28 mouse cellular contexts compared by ENCODE assay signal in genomic region chr13:117260704-117261103, GRCm38 (mm10). TPM values are rescaled to one million over a fixed set of nuclear protein-coding genes. Genes with fewer than 3 reads are reported as not detected.
DNase-seq lines count a peak whose midpoint lies in the region; ATAC-seq and TF ChIP-seq lines count a peak whose summit lies in the region.
"Had no signal": no experiment of that assay in that cellular context is flagged by ENCODE, and none has a peak within 500 bp of the region (broad histone marks: within the 10 kb centered on the region; RNA-seq: fewer than 3 reads in every experiment).

No protein-coding gene starts in this region.

- DNase-seq in CD4-positive, CD25-positive, alpha-beta regulatory T cell, adult 2 months (ENCODE audit: low read depth, low spot score): peak; percentile 57
- DNase-seq in gastrocnemius, adult 18-20 months (ENCODE audit: low spot score): no peak
- DNase-seq: adrenal gland, adult 2 months; cerebellum, adult 2 months; cerebellum, postnatal 25 days; gastrocnemius, adult 2 months; heart, postnatal 14 days; kidney, adult 9 months; kidney, postnatal 36 days; layer of hippocampus, postnatal 36 days; lung, embryonic 14.5 days; midbrain, embryonic 14.5 days; right cerebral cortex, adult 18-20 months had no signal

- 96% methylated on average over 4 of the region's 4 CpGs for WGBS in hindbrain, embryonic 12.5 days
- WGBS in intestine, postnatal 0 days: 81% methylated on average over 4 of the region's 4 CpGs

- H3K27me3 ChIP-seq in hindbrain, embryonic 12.5 days: no peaks in the 10 kb centered on the region
- no peaks in the 10 kb centered on the region for H3K27me3 ChIP-seq in intestine, postnatal 0 days (replicated peaks; ENCODE audit: control insufficient read depth, insufficient read depth, low read length)
- H3K27me3 ChIP-seq: forebrain, embryonic 13.5 days; hindbrain, embryonic 13.5 days; intestine, embryonic 15.5 days; limb, embryonic 12.5 days had no signal

- no peaks in the 10 kb centered on the region for H3K36me3 ChIP-seq in hindbrain, embryonic 12.5 days
- no peaks in the 10 kb centered on the region for H3K36me3 ChIP-seq in intestine, postnatal 0 days (ENCODE audit: control insufficient read depth, insufficient read depth)
- H3K36me3 ChIP-seq: hindbrain, embryonic 13.5 days; intestine, embryonic 15.5 days; limb, embryonic 12.5 days had no signal

- no peak overlapping the region for H3K4me2 ChIP-seq in hindbrain, embryonic 12.5 days (replicated peaks)
- no peak overlapping the region for H3K4me2 ChIP-seq in intestine, postnatal 0 days (replicated peaks; ENCODE audit: low read depth)
- H3K4me2 ChIP-seq: forebrain, embryonic 13.5 days; heart, embryonic 11.5 days; hindbrain, embryonic 13.5 days; intestine, embryonic 15.5 days; limb, embryonic 12.5 days; liver, embryonic 11.5 days; lung, embryonic 14.5 days had no signal

- H3K4me3 ChIP-seq in hindbrain, embryonic 12.5 days: no peak overlapping the region
- H3K4me3 ChIP-seq in intestine, postnatal 0 days (ENCODE audit: low read depth, low read length): no peak overlapping the region
- H3K4me3 ChIP-seq: forebrain, embryonic 13.5 days; gastrocnemius, adult 2 months; hindbrain, embryonic 13.5 days; intestine, embryonic 15.5 days; limb, embryonic 12.5 days had no signal

- no peak overlapping the region for H3K9ac ChIP-seq in hindbrain, embryonic 12.5 days
- no peak overlapping the region for H3K9ac ChIP-seq in intestine, postnatal 0 days (ENCODE audit: low read depth, low read length)
- H3K9ac ChIP-seq: forebrain, embryonic 13.5 days; hindbrain, embryonic 13.5 days; intestine, embryonic 15.5 days; limb, embryonic 12.5 days; lung, embryonic 14.5 days had no signal

- peak; percentile 91 for ATAC-seq in activated CD4-positive, CD25-positive, alpha-beta regulatory T cell, adult 4 months
- ATAC-seq in inflammation-experienced regulatory T-cells, adult 6 months: peak; percentile 89
- ATAC-seq in neutrophil, adult 5-6 weeks (ENCODE audit: extremely low read depth, insufficient number of reproducible peaks, low FRiP score, poor library complexity, severe bottlenecking): peak; percentile 61
- no peak for ATAC-seq in hindbrain, embryonic 12.5 days (ENCODE audit: low FRiP score)
- no peak for ATAC-seq in intestine, postnatal 0 days
- ATAC-seq: forebrain, embryonic 13.5 days; intestine, embryonic 15.5 days had no signal

- no peak for TF ChIP-seq CTCF in intestine, postnatal 0 days (IDR thresholded peaks at IDR 0.05; ENCODE audit: low read depth)

- no peaks in the 10 kb centered on the region for H3K4me1 ChIP-seq in hindbrain, embryonic 12.5 days
- H3K4me1 ChIP-seq in intestine, postnatal 0 days (replicated peaks; ENCODE audit: control insufficient read depth, insufficient read depth, low read length): no peaks in the 10 kb centered on the region
- H3K4me1 ChIP-seq: forebrain, embryonic 13.5 days; hindbrain, embryonic 13.5 days; intestine, embryonic 15.5 days; limb, embryonic 12.5 days had no signal

- no peaks in the 10 kb centered on the region for H3K9me3 ChIP-seq in hindbrain, embryonic 12.5 days (replicated peaks)
- H3K9me3 ChIP-seq in intestine, postnatal 0 days (ENCODE audit: control insufficient read depth): no peaks in the 10 kb centered on the region
- H3K9me3 ChIP-seq: forebrain, embryonic 13.5 days; hindbrain, embryonic 13.5 days; intestine, embryonic 15.5 days; limb, embryonic 12.5 days had no signal

- no peak overlapping the region for H3K27ac ChIP-seq in hindbrain, embryonic 12.5 days
- H3K27ac ChIP-seq in intestine, postnatal 0 days (ENCODE audit: low read depth, low read length): no peak overlapping the region
- H3K27ac ChIP-seq: forebrain, embryonic 13.5 days; gastrocnemius, adult 2 months; hindbrain, embryonic 13.5 days; intestine, embryonic 15.5 days; limb, embryonic 12.5 days; stomach, postnatal 0 days had no signal

RNA-seq across cellular contexts. Expression of gene Gm17509, which starts 39.8 kb away (rescaled TPM):
- polyA plus RNA-seq in activated CD4-positive, CD25-positive, alpha-beta regulatory T cell, adult 4 months (2017; shearing (Covaris generic)): under 1 TPM; 0.27 to 0.38 TPM
- under 1 TPM in 2 of 3 experiments, not detected in 1; 0.15 to 0.26 TPM for polyA plus RNA-seq in inflammation-experienced regulatory T-cells, adult 6 months (2017; shearing (Covaris generic))
- total RNA-seq in neutrophil, adult 5-6 weeks (2017): 1.1 and 1.5 TPM in 2 replicates
- polyA plus RNA-seq in hindbrain, embryonic 12.5 days (2016; fragmentation: Nextera tagmentation; extraction: Ambion mirVana): 0.62 and 0.69 TPM in 2 replicates
- total RNA-seq in gastrocnemius, adult 18-20 months (2021): not detected
- not detected in 2 replicates for polyA plus RNA-seq in intestine, postnatal 0 days (2015; fragmentation: Nextera tagmentation; extraction: Ambion mirVana)
- total RNA-seq: adrenal gland, adult 2 months; gastrocnemius, adult 2 months; gastrocnemius, postnatal 4 days; heart, postnatal 14 days; megakaryocyte-erythroid progenitor cell, adult 5-6 weeks had no signal
- polyA plus RNA-seq: liver, embryonic 11.5 days; lung, embryonic 14.5 days; small intestine, adult 2 months; stomach, postnatal 0 days had no signal

RNA-seq across cellular contexts. Expression of gene Emb, which starts 52.4 kb away (rescaled TPM):
- polyA plus RNA-seq in activated CD4-positive, CD25-positive, alpha-beta regulatory T cell, adult 4 months (2017; shearing (Covaris generic)): 100 to 1,000 TPM; 174 to 197 TPM
- 100 to 1,000 TPM; 155 to 201 (median 196) TPM for polyA plus RNA-seq in inflammation-experienced regulatory T-cells, adult 6 months (2017; shearing (Covaris generic))
- 409 and 421 TPM in 2 replicates for total RNA-seq in neutrophil, adult 5-6 weeks (2017)
- 15.5 and 16.1 TPM in 2 replicates for polyA plus RNA-seq in hindbrain, embryonic 12.5 days (2016; fragmentation: Nextera tagmentation; extraction: Ambion mirVana)
- 10 to 100 TPM; 10.3 to 12.0 TPM for total RNA-seq in gastrocnemius, adult 18-20 months (2021)
- 2.8 TPM in 2 replicates for polyA plus RNA-seq in intestine, postnatal 0 days (2015; fragmentation: Nextera tagmentation; extraction: Ambion mirVana)

Comparison
In these comparisons a context has a peak if more than half of its experiments do, and no peak if none do; other contexts are left out.
1. ATAC-seq: peak in activated CD4-positive, CD25-positive, alpha-beta regulatory T cell, adult 4 months (single experiment), inflammation-experienced regulatory T-cells, adult 6 months (single experiment) and neutrophil, adult 5-6 weeks (single experiment); none in hindbrain, embryonic 12.5 days (single experiment) and intestine, postnatal 0 days (single experiment).